In genomic region chr4:132259248-132259647, GRCm38 (mm10) we compare ENCODE assay signal across 9 mouse cellular contexts. TPM values are rescaled to one million over a fixed set of nuclear protein-coding genes. Genes with fewer than 3 reads are reported as not detected.
DNase-seq lines count a peak whose midpoint lies in the region; ATAC-seq lines count a peak whose summit lies in the region.
"Had no signal": no experiment of that assay in that cellular context is flagged by ENCODE, and none has a peak within 500 bp of the region (broad histone marks: within the 10 kb centered on the region; RNA-seq: fewer than 3 reads in every experiment).

No protein-coding gene starts in this region.

- 93% methylated on average over 4 of the region's 4 CpGs for WGBS in hindbrain, embryonic 14.5 days
- 93% methylated on average over 4 of the region's 4 CpGs for WGBS in hindbrain, embryonic 16.5 days
- 87% methylated on average over 4 of the region's 4 CpGs for WGBS in neural tube, embryonic 12.5 days
- WGBS in limb, embryonic 13.5 days, result 74% methylated on average over 4 of the region's 4 CpGs

- H3K27ac ChIP-seq in hindbrain, embryonic 14.5 days, result no peak overlapping the region
- no peak overlapping the region for H3K27ac ChIP-seq in hindbrain, embryonic 16.5 days (ENCODE audit: low read depth, low read length)
- no peak overlapping the region for H3K27ac ChIP-seq in neural tube, embryonic 12.5 days
- H3K27ac ChIP-seq in limb, embryonic 13.5 days, result no peak overlapping the region

- ATAC-seq in hindbrain, embryonic 14.5 days (ENCODE audit: low FRiP score), result no peak
- ATAC-seq in hindbrain, embryonic 16.5 days, result no peak
- ATAC-seq in neural tube, embryonic 12.5 days (ENCODE audit: low FRiP score, low read depth), result no peak
- no peak for ATAC-seq in limb, embryonic 13.5 days (ENCODE audit: low FRiP score, low read depth)

- no peaks in the 10 kb centered on the region for H3K27me3 ChIP-seq in hindbrain, embryonic 14.5 days (ENCODE audit: control insufficient read depth, insufficient read depth, low read length)
- no peaks in the 10 kb centered on the region for H3K27me3 ChIP-seq in hindbrain, embryonic 16.5 days (replicated peaks; ENCODE audit: control insufficient read depth, insufficient read depth, low read length)
- H3K27me3 ChIP-seq in neural tube, embryonic 12.5 days (replicated peaks), result no peaks in the 10 kb centered on the region
- H3K27me3 ChIP-seq in limb, embryonic 13.5 days, result no peaks in the 10 kb centered on the region

- H3K4me3 ChIP-seq in hindbrain, embryonic 14.5 days (replicated peaks; ENCODE audit: low read length), result no peak overlapping the region
- no peak overlapping the region for H3K4me3 ChIP-seq in hindbrain, embryonic 16.5 days (ENCODE audit: low read length)
- H3K4me3 ChIP-seq in neural tube, embryonic 12.5 days, result no peak overlapping the region
- H3K4me3 ChIP-seq in limb, embryonic 13.5 days, result peak overlapping the region; percentile 77; the same call in 1 of the 2 replicates

- H3K9me3 ChIP-seq in hindbrain, embryonic 14.5 days (ENCODE audit: control insufficient read depth, low read length), result no peaks in the 10 kb centered on the region
- no peaks in the 10 kb centered on the region for H3K9me3 ChIP-seq in hindbrain, embryonic 16.5 days (ENCODE audit: control insufficient read depth, low read length)
- no peaks in the 10 kb centered on the region for H3K9me3 ChIP-seq in neural tube, embryonic 12.5 days
- no peaks in the 10 kb centered on the region for H3K9me3 ChIP-seq in limb, embryonic 13.5 days

- H3K9ac ChIP-seq in hindbrain, embryonic 14.5 days, result peak overlapping the region; percentile 97
- no peak overlapping the region for H3K9ac ChIP-seq in hindbrain, embryonic 16.5 days (ENCODE audit: low read depth, low read length)
- H3K9ac ChIP-seq in neural tube, embryonic 12.5 days, result no peak overlapping the region
- H3K9ac ChIP-seq in limb, embryonic 13.5 days, result 0 out of 2 replicates have a peak overlapping the region, but pooled peaks have one; percentile 93

- H3K36me3 ChIP-seq in hindbrain, embryonic 14.5 days (replicated peaks; ENCODE audit: control insufficient read depth, insufficient read depth), result no peaks in the 10 kb centered on the region
- no peaks in the 10 kb centered on the region for H3K36me3 ChIP-seq in hindbrain, embryonic 16.5 days (ENCODE audit: control insufficient read depth, insufficient read depth, low read length)
- H3K36me3 ChIP-seq in neural tube, embryonic 12.5 days, result 0 out of 2 replicates have a peak, but pooled peaks cover 2% of the 10 kb centered on the region
- peaks cover 3% of the 10 kb centered on the region; the same call in 1 of the 2 replicates for H3K36me3 ChIP-seq in limb, embryonic 13.5 days

- H3K4me1 ChIP-seq in hindbrain, embryonic 14.5 days (replicated peaks; ENCODE audit: control insufficient read depth, insufficient read depth, low read length), result peaks cover 21% of the 10 kb centered on the region
- H3K4me1 ChIP-seq in hindbrain, embryonic 16.5 days (ENCODE audit: control insufficient read depth, insufficient read depth, low read depth, low read length), result peaks cover 18% of the 10 kb centered on the region
- H3K4me1 ChIP-seq in neural tube, embryonic 12.5 days, result peaks cover 15% of the 10 kb centered on the region
- H3K4me1 ChIP-seq in limb, embryonic 13.5 days, result peaks cover 14% of the 10 kb centered on the region

- no peak for DNase-seq in hindbrain, embryonic 14.5 days (ENCODE audit: low spot score)
- no peak for DNase-seq in neural tube, embryonic 10.5 days (ENCODE audit: extremely low spot score, low spot score)
- DNase-seq in thymus, postnatal 36 days, result no peak
- no peak for DNase-seq in ovary, postnatal 10 days (ENCODE audit: low spot score)
- DNase-seq: lung, postnatal 10 days; thymus, postnatal 14 days had no signal

- H3K4me2 ChIP-seq in hindbrain, embryonic 14.5 days (replicated peaks), result no peak overlapping the region; the same call in 1 of the 2 replicates
- H3K4me2 ChIP-seq in hindbrain, embryonic 16.5 days (ENCODE audit: low read length), result no peak overlapping the region
- H3K4me2 ChIP-seq in neural tube, embryonic 12.5 days (replicated peaks), result peak overlapping the region; percentile 71
- peak overlapping the region; percentile 79 for H3K4me2 ChIP-seq in limb, embryonic 13.5 days (replicated peaks)

RNA-seq across cellular contexts. Expression of gene Gmeb1, which starts 2.2 kb away (rescaled TPM):
- 34.7 and 36.7 TPM in 2 replicates for polyA plus RNA-seq in hindbrain, embryonic 14.5 days (2014; fragmentation: Nextera tagmentation; extraction: Ambion mirVana)
- polyA plus RNA-seq in hindbrain, embryonic 16.5 days (2015; fragmentation: Nextera tagmentation; extraction: Ambion mirVana), result 37.6 and 38.1 TPM in 2 replicates
- 41.9 and 45.4 TPM in 2 replicates for polyA plus RNA-seq in neural tube, embryonic 12.5 days (2016; fragmentation: Nextera tagmentation; extraction: Ambion mirVana)
- polyA plus RNA-seq in limb, embryonic 13.5 days (2015; fragmentation: Nextera tagmentation; extraction: Ambion mirVana), result 42.1 and 45.3 TPM in 2 replicates

RNA-seq across cellular contexts. Expression of gene Taf12, which starts 14.9 kb away (rescaled TPM):
- 38.0 and 40.8 TPM in 2 replicates for polyA plus RNA-seq in hindbrain, embryonic 14.5 days (2014; fragmentation: Nextera tagmentation; extraction: Ambion mirVana)
- 37.5 and 40.3 TPM in 2 replicates for polyA plus RNA-seq in hindbrain, embryonic 16.5 days (2015; fragmentation: Nextera tagmentation; extraction: Ambion mirVana)
- polyA plus RNA-seq in neural tube, embryonic 12.5 days (2016; fragmentation: Nextera tagmentation; extraction: Ambion mirVana), result 48.6 and 55.8 TPM in 2 replicates
- 50.6 and 55.6 TPM in 2 replicates for polyA plus RNA-seq in limb, embryonic 13.5 days (2015; fragmentation: Nextera tagmentation; extraction: Ambion mirVana)

RNA-seq across cellular contexts. Expression of gene Rab42, which starts 43.9 kb away (rescaled TPM):
- polyA plus RNA-seq in hindbrain, embryonic 14.5 days (2014; fragmentation: Nextera tagmentation; extraction: Ambion mirVana), result 0.95 and 1.5 TPM in 2 replicates
- 3.9 and 4.8 TPM in 2 replicates for polyA plus RNA-seq in hindbrain, embryonic 16.5 days (2015; fragmentation: Nextera tagmentation; extraction: Ambion mirVana)
- polyA plus RNA-seq in neural tube, embryonic 12.5 days (2016; fragmentation: Nextera tagmentation; extraction: Ambion mirVana), result 1.0 and 1.2 TPM in 2 replicates
- polyA plus RNA-seq in limb, embryonic 13.5 days (2015; fragmentation: Nextera tagmentation; extraction: Ambion mirVana), result 1.7 and 1.9 TPM in 2 replicates

RNA-seq across cellular contexts. Expression of gene Ythdf2, which starts 47.1 kb away (rescaled TPM):
- polyA plus RNA-seq in hindbrain, embryonic 14.5 days (2014; fragmentation: Nextera tagmentation; extraction: Ambion mirVana), result 119 and 122 TPM in 2 replicates
- 92.7 and 102 TPM in 2 replicates for polyA plus RNA-seq in hindbrain, embryonic 16.5 days (2015; fragmentation: Nextera tagmentation; extraction: Ambion mirVana)
- 155 and 158 TPM in 2 replicates for polyA plus RNA-seq in neural tube, embryonic 12.5 days (2016; fragmentation: Nextera tagmentation; extraction: Ambion mirVana)
- 126 and 127 TPM in 2 replicates for polyA plus RNA-seq in limb, embryonic 13.5 days (2015; fragmentation: Nextera tagmentation; extraction: Ambion mirVana)

Comparison
In these comparisons a context has a peak if more than half of its experiments do, and no peak if none do; other contexts are left out.
1. H3K9ac ChIP-seq: peak in hindbrain, embryonic 14.5 days (single experiment) and limb, embryonic 13.5 days (single experiment); none in hindbrain, embryonic 16.5 days (single experiment) and neural tube, embryonic 12.5 days (single experiment).
2. H3K4me2 ChIP-seq: peak in neural tube, embryonic 12.5 days (single experiment) and limb, embryonic 13.5 days (single experiment); none in hindbrain, embryonic 14.5 days (single experiment) and hindbrain, embryonic 16.5 days (single experiment).